Mouse (Mus musculus): ENCODE measurements around the gene Gm20517. TPM values are rescaled to one million over a fixed set of nuclear protein-coding genes. Genes with fewer than 3 reads are reported as not detected.

The Gm20517 gene
- polyA plus RNA-seq (2011; ENCODE audit: insufficient read length, low read depth, missing spikeins) = 2.5 and 2.8 TPM in 2 replicates

DNA sequence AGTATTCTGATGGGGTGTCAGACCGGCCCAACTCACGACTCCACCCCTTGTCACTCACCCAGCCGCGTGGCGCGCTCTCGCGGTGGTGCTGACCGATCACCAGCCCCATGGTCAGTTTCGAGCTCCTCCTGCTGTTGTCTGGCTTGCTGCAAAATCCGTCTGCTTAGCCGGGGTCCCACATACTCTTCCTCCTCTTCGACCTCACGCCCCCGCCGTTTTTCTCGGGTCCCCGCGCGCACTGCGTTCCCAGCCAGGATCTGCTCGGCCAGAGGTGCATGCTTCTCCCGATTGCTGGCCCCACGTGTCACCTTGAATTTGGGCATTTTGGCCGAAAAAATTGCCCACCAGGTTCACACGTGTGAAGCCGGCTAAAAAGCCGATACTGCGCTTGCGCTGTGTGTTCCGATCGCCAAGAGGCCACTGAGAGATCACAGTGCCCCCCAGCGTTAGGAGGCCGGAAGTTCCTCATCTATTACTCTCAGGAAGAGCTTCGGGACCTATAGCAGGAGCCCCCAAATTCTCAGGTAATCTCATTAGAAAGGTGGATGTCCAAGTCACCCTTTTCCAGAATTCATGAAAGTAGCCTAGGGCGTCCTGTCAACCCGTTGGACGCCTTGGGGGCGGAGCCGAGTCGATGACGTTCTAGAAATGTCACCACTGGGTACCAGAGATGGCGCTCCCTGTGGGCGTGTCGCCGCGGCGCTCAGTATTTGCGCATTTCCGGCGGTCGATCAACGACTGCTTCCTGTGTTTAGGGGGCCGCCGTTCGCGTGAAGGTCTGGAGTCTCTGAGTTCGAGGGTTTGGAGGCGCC lies at the start of gene Gm20517, which contains the start of the genes Bysl and Med20:
Gm20517 (plus strand) TSS at position 741 of the 812 bp plus-strand sequence.
Bysl (minus strand) TSS at position 644 of the 812 bp plus-strand sequence.
Med20 (plus strand) TSS at position 734 of the 812 bp plus-strand sequence.
- Histone ChIP-seq H3K4me3 (ENCODE audit: insufficient read depth, low read length) (peak within 1 kb of the TSS; percentile 82), H3K27ac (ENCODE audit: insufficient read depth, low read length) (peak within 1 kb of the TSS; percentile 85), H3K4me1 (ENCODE audit: control insufficient read depth, insufficient read depth, low read length) (no peaks in the 10 kb centered on the region)
- TF ChIP-seq POLR2A (IDR thresholded peaks at IDR 0.05; ENCODE audit: low read depth, low read length) = peak; percentile 78
- peak; percentile 63; the same call in 1 of the 2 replicates for TF ChIP-seq CTCF (IDR thresholded peaks at IDR 0.05; ENCODE audit: borderline replicate concordance, insufficient read depth, low read length)

DNA sequence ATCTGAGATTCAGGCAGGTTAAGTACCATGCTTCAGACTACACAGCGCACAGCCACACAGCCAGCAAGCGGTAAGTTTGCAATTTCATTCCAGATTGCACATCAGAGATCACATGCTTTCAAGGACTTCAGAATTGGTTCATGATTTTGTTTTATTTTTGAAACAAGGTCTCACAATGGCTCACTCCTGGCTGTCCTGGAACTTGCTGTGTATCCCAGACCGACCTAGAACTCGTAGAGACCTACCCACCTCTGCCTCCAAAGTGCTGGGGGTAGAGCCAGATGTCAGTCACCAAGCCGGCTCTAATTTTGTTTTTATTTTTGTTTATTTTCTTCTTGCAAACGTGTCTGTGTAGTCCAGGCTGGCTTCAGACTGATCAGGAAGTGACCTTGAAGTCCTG lies 48.5 kb upstream of the Gm20517 start:
- no peak for TF ChIP-seq CTCF (IDR thresholded peaks at IDR 0.05; ENCODE audit: borderline replicate concordance, insufficient read depth, low read length)
- TF ChIP-seq POLR2A (IDR thresholded peaks at IDR 0.05; ENCODE audit: low read depth, low read length) = no peak
- no peaks in the 10 kb centered on the region for H3K4me1 ChIP-seq (ENCODE audit: control insufficient read depth, insufficient read depth, low read length)
- no peak overlapping the region for H3K4me3 ChIP-seq (ENCODE audit: insufficient read depth, low read length)
- no peak overlapping the region for H3K27ac ChIP-seq (ENCODE audit: insufficient read depth, low read length)

GRCm38 (mm10) chr17:47564612-47565011 lies 46.8 kb upstream of the Gm20517 start:
- H3K4me1 ChIP-seq (ENCODE audit: control insufficient read depth, insufficient read depth, low read length) = no peaks in the 10 kb centered on the region
- H3K4me3 ChIP-seq (ENCODE audit: insufficient read depth, low read length) = no peak overlapping the region
- H3K27ac ChIP-seq (ENCODE audit: insufficient read depth, low read length) = no peak overlapping the region
- no peak for TF ChIP-seq CTCF (IDR thresholded peaks at IDR 0.05; ENCODE audit: borderline replicate concordance, insufficient read depth, low read length)
- no peak for TF ChIP-seq POLR2A (IDR thresholded peaks at IDR 0.05; ENCODE audit: low read depth, low read length)

DNA sequence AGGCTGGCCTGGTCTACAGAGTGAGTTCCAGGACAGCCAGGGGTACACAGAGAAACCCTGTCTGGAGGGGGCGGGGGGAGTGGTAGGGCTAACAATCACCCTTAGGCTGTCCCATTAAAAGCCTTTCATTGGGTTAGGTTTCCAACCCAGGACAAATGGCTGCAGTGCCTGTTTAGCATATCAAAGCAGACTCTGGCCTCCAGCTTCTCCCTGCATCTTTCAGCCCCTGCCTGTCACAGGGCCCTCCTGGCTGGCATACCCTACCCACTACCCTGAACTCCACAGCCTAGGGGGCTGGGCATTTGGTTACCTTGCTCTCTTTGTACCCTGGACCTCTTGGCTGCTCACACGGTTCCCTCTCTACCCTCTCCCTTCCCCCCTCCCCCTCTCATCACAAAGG lies 45.3 kb upstream of the Gm20517 start:
- H3K4me1 ChIP-seq (ENCODE audit: control insufficient read depth, insufficient read depth, low read length) = no peaks in the 10 kb centered on the region
- no peak for TF ChIP-seq POLR2A (IDR thresholded peaks at IDR 0.05; ENCODE audit: low read depth, low read length)
- TF ChIP-seq CTCF (IDR thresholded peaks at IDR 0.05; ENCODE audit: borderline replicate concordance, insufficient read depth, low read length) = no peak
- H3K27ac ChIP-seq (ENCODE audit: insufficient read depth, low read length) = no peak overlapping the region
- no peak overlapping the region for H3K4me3 ChIP-seq (ENCODE audit: insufficient read depth, low read length)

DNA sequence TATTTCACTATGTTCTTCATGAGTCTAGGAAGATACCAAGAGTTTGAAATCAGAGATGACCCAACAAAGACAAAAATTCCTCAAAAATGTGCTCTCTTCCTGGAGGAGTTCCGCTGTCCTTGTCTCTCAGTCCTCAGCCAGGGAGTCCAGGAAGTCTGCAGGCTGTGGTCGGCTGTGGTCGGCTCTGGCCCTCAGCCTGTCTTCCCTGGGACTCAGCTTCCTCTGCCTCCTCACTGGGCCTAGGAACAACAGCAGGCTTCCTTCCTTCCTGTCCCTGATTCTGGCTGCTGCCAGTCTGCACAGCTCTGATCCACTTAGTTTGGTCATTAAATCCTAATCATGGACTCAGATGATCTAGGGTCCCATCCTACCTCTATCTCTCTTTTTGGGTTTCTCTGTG lies 44.1 kb upstream of the Gm20517 start:
- Histone ChIP-seq H3K4me1 (ENCODE audit: control insufficient read depth, insufficient read depth, low read length) (no peaks in the 10 kb centered on the region), H3K4me3 (ENCODE audit: insufficient read depth, low read length) (no peak overlapping the region), H3K27ac (ENCODE audit: insufficient read depth, low read length) (no peak overlapping the region)
- TF ChIP-seq POLR2A (IDR thresholded peaks at IDR 0.05; ENCODE audit: low read depth, low read length) (no peak), CTCF (IDR thresholded peaks at IDR 0.05; ENCODE audit: borderline replicate concordance, insufficient read depth, low read length) (no peak)

GRCm38 (mm10) chr17:47568389-47568788 lies 43.0 kb upstream of the Gm20517 start:
- Histone ChIP-seq H3K4me1 (ENCODE audit: control insufficient read depth, insufficient read depth, low read length) (no peaks in the 10 kb centered on the region), H3K4me3 (ENCODE audit: insufficient read depth, low read length) (no peak overlapping the region), H3K27ac (ENCODE audit: insufficient read depth, low read length) (no peak overlapping the region)
- TF ChIP-seq POLR2A (IDR thresholded peaks at IDR 0.05; ENCODE audit: low read depth, low read length) = no peak
- no peak for TF ChIP-seq CTCF (IDR thresholded peaks at IDR 0.05; ENCODE audit: borderline replicate concordance, insufficient read depth, low read length)

DNA sequence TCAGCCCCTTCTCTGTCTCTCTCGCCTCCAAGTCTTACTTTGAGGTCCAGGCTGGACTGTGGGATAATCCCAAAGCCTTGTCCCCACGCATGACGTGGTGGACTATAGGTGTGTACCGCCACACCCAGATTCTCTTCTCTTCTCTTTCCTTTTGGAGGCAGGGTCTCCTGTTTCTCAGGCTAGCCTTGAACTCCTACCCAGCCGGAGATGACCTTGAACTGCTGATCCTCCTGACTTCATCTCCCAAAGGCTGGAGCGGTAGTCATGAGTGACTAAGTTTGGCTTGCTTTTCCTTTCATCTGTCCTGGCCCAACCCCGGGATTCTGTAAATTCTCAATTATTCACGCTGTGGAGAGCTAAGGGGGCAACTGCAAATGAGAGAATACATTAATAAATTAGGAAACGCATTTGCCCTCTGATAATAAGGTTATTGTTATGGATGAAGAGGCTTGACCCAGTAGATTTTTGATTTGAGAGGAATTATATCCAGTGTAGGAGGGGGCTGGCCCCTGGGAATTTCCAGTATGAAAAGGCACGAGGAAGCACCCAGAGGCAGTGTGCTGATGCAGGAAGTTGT lies 42.4 kb upstream of the Gm20517 start:
- TF ChIP-seq POLR2A (IDR thresholded peaks at IDR 0.05; ENCODE audit: low read depth, low read length) (no peak), CTCF (IDR thresholded peaks at IDR 0.05; ENCODE audit: borderline replicate concordance, insufficient read depth, low read length) (no peak)
- Histone ChIP-seq H3K4me3 (ENCODE audit: insufficient read depth, low read length) (no peak overlapping the region), H3K27ac (ENCODE audit: insufficient read depth, low read length) (no peak overlapping the region), H3K4me1 (ENCODE audit: control insufficient read depth, insufficient read depth, low read length) (no peaks in the 10 kb centered on the region)

DNA sequence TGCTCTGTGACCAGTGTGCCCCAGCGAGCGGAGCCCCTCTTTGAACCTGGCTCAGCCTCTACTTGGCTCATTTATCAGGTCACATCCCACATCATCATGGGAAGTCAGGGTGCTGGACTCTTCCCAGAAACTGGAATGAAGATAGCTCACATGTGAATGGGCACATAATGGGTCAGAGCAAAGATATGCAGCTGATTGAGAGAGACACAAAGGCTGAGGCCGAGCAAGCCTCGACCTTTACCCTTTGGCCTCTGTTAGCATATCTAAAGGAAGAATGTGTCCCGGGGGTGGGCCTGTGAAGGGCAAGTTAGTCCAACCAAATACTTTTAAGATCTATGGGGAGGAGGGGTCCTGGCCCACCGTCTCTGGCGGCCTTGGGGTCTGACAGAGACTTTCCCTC lies 39.8 kb upstream of the Gm20517 start:
- TF ChIP-seq POLR2A (IDR thresholded peaks at IDR 0.05; ENCODE audit: low read depth, low read length) = no peak
- no peak for TF ChIP-seq CTCF (IDR thresholded peaks at IDR 0.05; ENCODE audit: borderline replicate concordance, insufficient read depth, low read length)
- H3K4me3 ChIP-seq (ENCODE audit: insufficient read depth, low read length) = no peak overlapping the region
- H3K4me1 ChIP-seq (ENCODE audit: control insufficient read depth, insufficient read depth, low read length) = no peaks in the 10 kb centered on the region
- H3K27ac ChIP-seq (ENCODE audit: insufficient read depth, low read length) = no peak overlapping the region

GRCm38 (mm10) chr17:47572436-47572835 lies 39.0 kb upstream of the Gm20517 start:
- Histone ChIP-seq H3K4me3 (ENCODE audit: insufficient read depth, low read length) (no peak overlapping the region), H3K27ac (ENCODE audit: insufficient read depth, low read length) (no peak overlapping the region), H3K4me1 (ENCODE audit: control insufficient read depth, insufficient read depth, low read length) (no peaks in the 10 kb centered on the region)
- TF ChIP-seq CTCF (IDR thresholded peaks at IDR 0.05; ENCODE audit: borderline replicate concordance, insufficient read depth, low read length) (no peak), POLR2A (IDR thresholded peaks at IDR 0.05; ENCODE audit: low read depth, low read length) (no peak)

DNA sequence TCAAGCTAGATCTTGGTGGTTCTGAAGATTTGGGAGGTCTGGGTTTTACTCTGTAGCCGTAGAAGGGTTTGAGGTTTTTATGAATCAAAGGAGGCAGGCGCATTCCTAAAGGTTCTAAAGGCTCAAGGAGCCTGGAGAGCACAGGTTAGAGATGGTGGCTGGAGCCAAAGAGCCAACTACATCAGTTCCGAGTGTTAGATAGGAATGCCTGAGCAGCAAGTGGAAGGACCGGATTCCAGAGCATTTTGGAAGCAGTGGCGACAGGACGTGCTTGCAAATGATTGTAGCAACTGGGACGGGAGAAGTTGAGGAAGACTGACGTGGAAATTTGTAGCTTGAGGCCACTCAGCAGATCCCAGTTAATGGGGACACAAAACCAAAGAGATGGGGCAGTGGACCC lies 37.4 kb upstream of the Gm20517 start:
- TF ChIP-seq POLR2A (IDR thresholded peaks at IDR 0.05; ENCODE audit: low read depth, low read length) (no peak), CTCF (IDR thresholded peaks at IDR 0.05; ENCODE audit: borderline replicate concordance, insufficient read depth, low read length) (no peak)
- no peak overlapping the region for H3K27ac ChIP-seq (ENCODE audit: insufficient read depth, low read length)
- H3K4me1 ChIP-seq (ENCODE audit: control insufficient read depth, insufficient read depth, low read length) = no peaks in the 10 kb centered on the region

More for the DNA sequence above, 37.4 kb upstream of the Gm20517 start:
- H3K4me3 ChIP-seq (ENCODE audit: insufficient read depth, low read length) = no peak overlapping the region

All from embryonic fibroblast, embryonic 13.5 days (primary cell).